Mouse (Mus musculus) cerebellum, adult 9-10 months (tissue): ENCODE measurements around the gene Esp1.
"Not testable (repeated sequence)": the region's sequence is repeated elsewhere in the genome, so short reads cannot be mapped to it uniquely, and the experiment has no call there.

Source experiments
- DNase-seq: peaks from one replicate; pipeline ENCODE4 v3.0.0; 2022

Esp1 gene

DNA sequence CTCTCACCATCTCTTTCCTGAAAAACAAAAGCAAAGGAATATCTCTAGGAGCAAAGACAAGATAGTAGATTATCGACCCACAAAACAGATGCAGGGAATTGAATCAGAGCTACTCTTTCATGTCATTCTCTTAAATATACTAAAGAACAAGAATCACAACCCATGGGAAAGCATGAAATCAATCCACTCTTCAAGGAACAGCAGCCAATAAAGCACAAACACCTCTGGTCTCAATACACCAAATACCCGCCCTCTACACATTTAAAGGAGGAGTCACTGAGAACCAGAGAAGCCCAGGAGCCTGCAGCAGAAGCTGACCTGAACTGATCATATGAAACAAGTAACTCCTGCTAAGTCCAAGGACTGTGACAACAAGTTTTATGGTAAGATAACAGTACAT is at the start of gene Esp1:
Gene Esp1, plus strand, starts transcription at position 301 of the 400 bp plus-strand sequence.
- no peak for DNase-seq

DNA sequence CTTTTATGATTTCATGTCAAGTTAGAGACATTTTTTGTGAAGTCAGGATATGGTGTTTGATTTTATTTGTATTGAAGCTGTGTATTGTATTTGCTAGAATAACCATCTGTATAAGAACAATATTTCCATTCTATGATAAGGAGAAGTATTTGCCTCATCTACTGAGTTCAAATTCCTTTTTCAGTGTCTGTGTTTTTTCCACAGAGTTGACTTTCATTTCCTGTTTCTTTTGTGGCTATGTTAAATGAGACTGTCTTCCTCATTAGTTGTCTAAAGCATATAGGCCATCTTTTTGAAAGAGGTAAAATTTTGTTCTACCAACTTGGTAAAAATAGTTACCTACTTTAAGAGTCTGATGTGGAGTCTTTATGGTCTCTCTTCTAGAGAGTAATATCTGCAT is 10.6 kb upstream of the Esp1 start:
- DNase-seq, result no peak

DNA sequence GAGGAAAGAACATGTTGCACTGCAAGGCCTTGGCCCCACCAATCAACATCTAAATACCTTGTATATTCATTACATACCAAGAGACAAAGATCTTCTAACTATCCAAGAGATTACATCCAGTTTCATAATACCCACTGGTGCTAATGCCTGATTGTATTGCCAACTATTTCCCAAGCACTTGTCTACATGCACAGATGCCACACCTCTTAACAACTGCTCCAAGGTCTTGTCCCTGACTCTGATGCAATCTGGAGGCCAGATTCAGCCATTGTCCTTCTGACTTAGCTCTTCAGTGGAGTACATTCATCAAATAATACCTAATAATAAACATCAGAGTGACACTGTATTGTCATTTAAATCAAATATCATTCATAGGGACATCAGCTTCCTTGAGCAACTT is 9.9 kb upstream of the Esp1 start:
- DNase-seq, result not testable (repeated sequence)

DNA sequence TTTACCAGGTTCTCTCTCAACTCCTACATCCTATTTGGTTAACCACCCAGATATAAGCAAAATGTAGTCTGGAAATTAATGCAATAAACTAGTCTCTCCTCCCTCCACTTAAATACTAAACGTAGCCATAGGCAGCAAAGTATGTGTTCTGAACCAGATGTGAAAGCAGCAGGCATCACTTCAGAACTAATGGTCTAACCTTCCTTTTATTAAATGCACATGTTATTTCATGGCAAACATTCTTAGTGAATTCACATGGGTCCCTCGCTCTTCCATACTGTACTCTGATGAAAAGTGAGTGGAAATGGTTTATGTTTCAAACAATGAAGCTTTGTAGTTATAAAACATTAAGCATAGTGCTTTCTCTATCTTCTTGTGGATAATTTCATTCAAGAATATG is 4.4 kb downstream of the Esp1 start:
- no peak for DNase-seq

DNA sequence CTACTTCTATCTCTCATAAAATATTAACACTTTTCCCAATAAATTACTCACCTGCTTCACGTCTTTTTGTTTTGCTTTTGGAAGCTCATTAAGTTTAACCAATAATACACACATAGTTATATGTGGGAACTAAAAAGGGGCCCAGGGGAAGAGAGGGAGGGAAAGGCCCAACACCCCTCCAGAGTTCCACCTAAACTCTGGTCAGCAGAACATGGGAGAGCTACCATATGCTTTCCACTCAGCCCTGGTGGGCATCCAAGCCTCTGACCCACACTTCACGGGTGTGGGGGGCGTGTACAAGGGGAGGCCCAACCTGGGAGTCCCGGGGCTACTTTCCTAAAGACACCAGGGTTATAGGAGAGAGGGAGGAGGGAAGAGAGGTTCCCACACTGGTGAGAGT is 4.8 kb downstream of the Esp1 start:
- no peak for DNase-seq

DNA sequence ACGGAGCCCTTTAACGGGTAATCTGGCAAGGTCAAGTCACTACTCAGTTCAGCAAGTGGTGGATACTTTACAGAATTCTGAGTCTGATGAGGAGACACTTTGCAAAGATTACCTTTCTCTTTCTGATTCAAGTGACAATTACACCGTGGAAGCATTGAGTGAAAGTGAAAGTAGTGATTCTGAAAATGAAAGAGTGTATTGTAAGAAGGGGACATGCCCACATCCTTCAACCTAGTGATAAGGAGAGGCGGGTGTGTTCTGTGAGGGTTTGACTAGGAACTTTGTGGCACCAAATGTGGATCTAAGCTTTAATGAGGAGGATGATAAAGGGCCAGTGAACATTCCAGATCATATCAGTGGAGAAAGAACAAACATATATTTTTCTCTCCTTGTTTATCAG is 36.7 kb downstream of the Esp1 start:
- DNase-seq, result no peak

DNA sequence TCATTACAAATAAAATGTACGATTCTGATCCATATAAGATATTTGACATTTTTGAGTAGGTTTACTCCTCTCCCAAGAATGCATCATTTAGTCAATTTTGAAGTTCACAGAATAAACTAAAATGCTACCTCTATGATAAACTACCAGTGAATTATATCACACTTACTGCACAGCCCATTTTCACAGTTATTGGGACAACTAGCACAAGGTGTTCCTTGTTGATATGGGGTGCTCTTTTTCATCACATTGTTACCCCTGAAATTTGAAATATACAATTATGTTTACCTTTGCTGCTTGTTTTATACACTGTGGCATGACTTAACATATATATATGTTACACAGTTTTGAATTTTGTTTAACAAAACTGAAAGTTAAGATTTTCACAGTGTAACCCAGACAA is 40.2 kb downstream of the Esp1 start:
- DNase-seq, result no peak
